Mouse (Mus musculus): ENCODE results near the gene Zfp366. TPM values are rescaled to one million over a fixed set of nuclear protein-coding genes. Genes with fewer than 3 reads are reported as not detected.

Gene Zfp366
- polyA plus RNA-seq, 1 experiment from 2014 or later: 0.11 TPM

DNA sequence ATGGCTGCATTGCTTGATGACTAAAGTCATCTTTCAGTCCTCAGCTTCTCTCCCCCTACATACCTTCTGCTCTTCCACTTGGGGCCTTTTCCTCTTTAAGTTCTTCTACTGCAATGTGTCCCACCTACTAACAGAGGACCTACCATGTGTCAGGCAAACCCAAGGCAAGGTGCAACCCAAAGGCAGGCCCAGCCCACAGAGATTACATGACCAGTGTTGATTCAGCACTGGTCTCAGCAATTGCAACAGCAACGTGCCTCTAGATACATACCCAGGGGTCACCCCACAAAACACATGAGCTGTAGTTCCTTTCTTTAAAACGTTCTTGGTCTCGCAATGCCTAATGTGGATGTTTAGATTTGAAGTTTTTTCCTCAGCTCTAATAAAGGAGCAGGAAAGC, 57.4 kb downstream of the Zfp366 start:
- 80% methylated on average over 3 of the region's 3 CpGs for WGBS (ENCODE audit: insufficient replicate concordance)
- no peak overlapping the region for H3K27ac ChIP-seq (ENCODE audit: low read depth, low read length)
- no peaks in the 10 kb centered on the region for H3K27me3 ChIP-seq (ENCODE audit: control insufficient read depth, insufficient read depth, low read length)
- no peaks in the 10 kb centered on the region for H3K9me3 ChIP-seq (replicated peaks; ENCODE audit: control insufficient read depth, low read length)
- no peak overlapping the region for H3K4me2 ChIP-seq
- no peak for ATAC-seq (replicated peaks; ENCODE audit: insufficient number of reproducible peaks, low FRiP score, low TSS enrichment)
- H3K4me1 ChIP-seq (ENCODE audit: control insufficient read depth, insufficient read depth, low read length): peaks cover 23% of the 10 kb centered on the region
- H3K4me3 ChIP-seq (ENCODE audit: low read depth, low read length): no peak overlapping the region
- no peak overlapping the region for H3K9ac ChIP-seq (ENCODE audit: low read depth, low read length)
- no peaks in the 10 kb centered on the region for H3K36me3 ChIP-seq (ENCODE audit: control insufficient read depth, insufficient read depth, low read length)

DNA sequence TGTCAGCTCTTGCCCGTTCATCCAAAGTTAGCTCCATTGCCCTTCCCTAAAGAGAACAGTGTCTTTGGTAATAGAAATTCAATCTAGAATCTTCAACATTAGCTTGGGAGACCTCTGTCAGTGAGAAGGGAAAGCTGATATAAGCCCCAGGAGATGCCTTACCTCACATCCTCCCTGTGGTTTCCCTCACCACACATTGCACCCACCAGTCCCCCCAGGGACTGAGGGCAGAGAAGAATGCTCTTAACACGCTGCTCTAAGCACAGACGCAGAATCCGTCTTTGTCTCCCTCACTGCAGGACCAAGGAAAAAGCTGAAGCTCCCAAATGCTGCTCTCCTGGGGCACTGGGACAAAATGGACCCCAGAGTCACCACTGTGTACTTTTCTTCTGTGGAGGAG, 58.3 kb downstream of the Zfp366 start:
- Histone ChIP-seq H3K4me1 (ENCODE audit: control insufficient read depth, insufficient read depth, low read length) (peaks cover 20% of the 10 kb centered on the region), H3K27ac (ENCODE audit: low read depth, low read length) (no peak overlapping the region), H3K27me3 (ENCODE audit: control insufficient read depth, insufficient read depth, low read length) (no peaks in the 10 kb centered on the region), H3K36me3 (ENCODE audit: control insufficient read depth, insufficient read depth, low read length) (no peaks in the 10 kb centered on the region), H3K4me3 (ENCODE audit: low read depth, low read length) (no peak overlapping the region), H3K4me2 (no peak overlapping the region), H3K9ac (ENCODE audit: low read depth, low read length) (no peak overlapping the region), H3K9me3 (replicated peaks; ENCODE audit: control insufficient read depth, low read length) (no peaks in the 10 kb centered on the region)
- no peak for ATAC-seq (replicated peaks; ENCODE audit: insufficient number of reproducible peaks, low FRiP score, low TSS enrichment)
- 71% methylated on average over 4 of the region's 4 CpGs for WGBS (ENCODE audit: insufficient replicate concordance)

DNA sequence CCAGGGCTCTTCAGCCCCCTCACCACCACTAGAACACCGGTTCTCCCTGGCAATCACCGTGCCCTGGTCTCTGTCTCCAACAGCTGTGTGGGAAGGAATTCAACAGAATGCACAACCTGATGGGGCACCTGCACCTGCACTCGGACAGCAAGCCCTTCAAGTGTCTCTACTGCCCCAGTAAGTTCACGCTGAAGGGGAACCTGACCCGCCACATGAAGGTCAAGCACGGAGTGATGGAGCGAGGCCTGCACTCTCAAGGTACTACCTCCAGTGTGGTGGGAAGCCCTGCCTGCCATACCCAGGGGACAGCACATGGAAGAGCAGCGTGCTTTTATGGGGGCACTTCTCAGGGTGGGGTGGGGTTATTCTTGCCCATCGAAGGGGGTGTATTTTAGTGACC, 59.2 kb downstream of the Zfp366 start:
- Histone ChIP-seq H3K4me3 (ENCODE audit: low read depth, low read length) (no peak overlapping the region), H3K27ac (ENCODE audit: low read depth, low read length) (no peak overlapping the region), H3K4me1 (ENCODE audit: control insufficient read depth, insufficient read depth, low read length) (peaks cover 11% of the 10 kb centered on the region), H3K4me2 (no peak overlapping the region), H3K9ac (ENCODE audit: low read depth, low read length) (no peak overlapping the region), H3K27me3 (ENCODE audit: control insufficient read depth, insufficient read depth, low read length) (no peaks in the 10 kb centered on the region), H3K9me3 (replicated peaks; ENCODE audit: control insufficient read depth, low read length) (no peaks in the 10 kb centered on the region), H3K36me3 (ENCODE audit: control insufficient read depth, insufficient read depth, low read length) (no peaks in the 10 kb centered on the region)
- ATAC-seq (replicated peaks; ENCODE audit: insufficient number of reproducible peaks, low FRiP score, low TSS enrichment): no peak
- WGBS (ENCODE audit: insufficient replicate concordance): 82% methylated on average over 9 of the region's 9 CpGs

DNA sequence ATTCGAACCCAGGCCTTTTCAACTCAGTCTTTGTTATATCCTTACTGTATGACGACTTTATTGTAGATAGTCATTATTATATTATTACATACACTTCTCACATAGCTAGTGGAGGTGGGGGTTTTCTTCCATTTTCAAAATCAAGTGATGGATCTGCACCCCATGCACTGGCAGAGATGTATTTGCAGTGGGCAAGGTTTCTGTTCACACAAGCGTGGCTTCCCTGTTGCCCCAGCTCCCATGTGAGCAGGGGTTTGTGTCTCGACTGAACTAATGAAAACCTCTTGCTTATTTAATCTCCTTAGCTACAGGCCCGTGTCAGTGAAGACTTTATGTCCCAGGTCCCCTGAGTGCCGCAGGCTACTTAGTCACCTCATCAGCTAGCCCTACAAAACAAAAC, 59.8 kb downstream of the Zfp366 start:
- ATAC-seq (replicated peaks; ENCODE audit: insufficient number of reproducible peaks, low FRiP score, low TSS enrichment): no peak
- H3K27me3 ChIP-seq (ENCODE audit: control insufficient read depth, insufficient read depth, low read length): no peaks in the 10 kb centered on the region
- WGBS (ENCODE audit: insufficient replicate concordance): 59% methylated on average over 6 of the region's 6 CpGs
- H3K27ac ChIP-seq (ENCODE audit: low read depth, low read length): no peak overlapping the region
- H3K4me2 ChIP-seq: no peak overlapping the region
- no peaks in the 10 kb centered on the region for H3K36me3 ChIP-seq (ENCODE audit: control insufficient read depth, insufficient read depth, low read length)
- no peak overlapping the region for H3K9ac ChIP-seq (ENCODE audit: low read depth, low read length)
- no peaks in the 10 kb centered on the region for H3K9me3 ChIP-seq (replicated peaks; ENCODE audit: control insufficient read depth, low read length)
- no peak overlapping the region for H3K4me3 ChIP-seq (ENCODE audit: low read depth, low read length)
- H3K4me1 ChIP-seq (ENCODE audit: control insufficient read depth, insufficient read depth, low read length): peaks cover 5% of the 10 kb centered on the region

DNA sequence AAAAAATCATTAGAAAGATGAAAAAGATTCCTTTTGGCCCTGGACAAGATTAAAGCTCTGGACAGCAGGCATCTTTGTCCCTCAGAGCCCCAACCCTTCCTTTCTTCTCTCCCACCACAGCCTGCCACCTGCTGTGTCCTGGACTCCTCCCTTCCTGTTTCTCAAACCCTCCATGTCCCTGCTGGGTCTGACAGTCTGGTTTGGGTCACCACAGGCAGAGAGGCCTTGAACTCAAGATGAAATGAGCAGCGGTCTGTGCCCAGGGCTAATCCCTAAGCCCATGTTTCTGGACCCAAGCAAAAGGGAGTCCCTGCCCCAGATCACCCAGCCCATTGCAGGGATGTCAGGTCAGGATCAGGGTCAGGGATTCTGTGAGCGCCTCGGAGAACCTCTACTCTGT, 60.3 kb downstream of the Zfp366 start:
- 49% methylated on average over 3 of the region's 3 CpGs for WGBS (ENCODE audit: insufficient replicate concordance)
- Histone ChIP-seq H3K9me3 (replicated peaks; ENCODE audit: control insufficient read depth, low read length) (no peaks in the 10 kb centered on the region), H3K36me3 (ENCODE audit: control insufficient read depth, insufficient read depth, low read length) (no peaks in the 10 kb centered on the region), H3K4me3 (ENCODE audit: low read depth, low read length) (no peak overlapping the region), H3K9ac (ENCODE audit: low read depth, low read length) (no peak overlapping the region), H3K27ac (ENCODE audit: low read depth, low read length) (no peak overlapping the region), H3K4me1 (ENCODE audit: control insufficient read depth, insufficient read depth, low read length) (peaks cover under 1% of the 10 kb centered on the region), H3K27me3 (ENCODE audit: control insufficient read depth, insufficient read depth, low read length) (no peaks in the 10 kb centered on the region), H3K4me2 (no peak overlapping the region)
- ATAC-seq (replicated peaks; ENCODE audit: insufficient number of reproducible peaks, low FRiP score, low TSS enrichment): no peak

DNA sequence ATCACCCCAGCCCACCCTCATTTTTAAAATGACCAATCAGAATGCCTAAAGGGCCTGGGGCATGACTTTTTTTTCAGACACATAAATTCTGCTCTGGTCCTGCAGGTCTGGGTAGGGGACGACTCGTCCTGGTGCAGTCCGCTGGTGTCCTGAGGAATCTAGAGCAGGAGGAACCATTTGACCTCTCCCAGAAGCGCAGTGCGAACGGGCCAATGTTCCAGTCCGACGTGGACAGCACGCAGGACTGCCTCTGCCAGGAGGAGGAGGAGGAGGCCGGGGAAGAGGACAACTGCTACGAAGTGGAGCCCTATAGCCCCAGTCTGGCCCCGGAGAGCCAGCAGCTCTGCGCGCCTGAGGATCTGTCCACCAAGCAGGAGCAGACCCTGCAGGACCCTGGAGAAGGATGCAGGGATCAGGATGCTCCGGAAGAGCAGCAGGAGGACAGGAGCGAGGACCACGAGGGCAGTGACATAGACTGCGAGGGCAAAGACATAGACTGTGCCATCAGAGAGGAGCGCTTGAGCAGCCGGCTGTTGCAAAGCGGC, 61.4 kb downstream of the Zfp366 start:
- Histone ChIP-seq H3K9ac (ENCODE audit: low read depth, low read length) (no peak overlapping the region), H3K4me3 (ENCODE audit: low read depth, low read length) (no peak overlapping the region), H3K27me3 (ENCODE audit: control insufficient read depth, insufficient read depth, low read length) (no peaks in the 10 kb centered on the region), H3K27ac (ENCODE audit: low read depth, low read length) (no peak overlapping the region), H3K36me3 (ENCODE audit: control insufficient read depth, insufficient read depth, low read length) (no peaks in the 10 kb centered on the region), H3K4me2 (no peak overlapping the region), H3K9me3 (replicated peaks; ENCODE audit: control insufficient read depth, low read length) (no peaks in the 10 kb centered on the region), H3K4me1 (ENCODE audit: control insufficient read depth, insufficient read depth, low read length) (no peaks in the 10 kb centered on the region)
- ATAC-seq (replicated peaks; ENCODE audit: insufficient number of reproducible peaks, low FRiP score, low TSS enrichment): no peak
- 83% methylated on average over 21 of the region's 21 CpGs for WGBS (ENCODE audit: insufficient replicate concordance)

DNA sequence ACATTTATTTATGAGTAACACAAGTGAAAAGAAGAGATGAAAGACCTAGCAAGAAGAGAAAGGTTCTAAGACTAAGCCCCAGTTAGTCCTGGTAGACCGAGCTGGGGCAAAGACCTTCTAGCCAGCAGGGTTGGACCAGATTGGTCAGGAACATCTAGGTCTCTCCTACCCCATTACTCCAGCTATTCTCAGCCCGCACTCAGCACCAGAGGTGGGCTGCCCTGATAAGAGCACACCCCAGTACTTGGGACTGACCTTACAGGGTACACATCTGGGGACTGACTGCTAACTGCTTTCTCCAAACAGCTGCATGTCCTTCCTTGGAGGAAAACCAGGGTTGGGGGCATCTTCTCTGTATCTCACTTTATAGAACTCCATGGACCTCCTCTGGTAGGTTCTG, 66.2 kb downstream of the Zfp366 start:
- ATAC-seq (replicated peaks; ENCODE audit: insufficient number of reproducible peaks, low FRiP score, low TSS enrichment): no peak

DNA sequence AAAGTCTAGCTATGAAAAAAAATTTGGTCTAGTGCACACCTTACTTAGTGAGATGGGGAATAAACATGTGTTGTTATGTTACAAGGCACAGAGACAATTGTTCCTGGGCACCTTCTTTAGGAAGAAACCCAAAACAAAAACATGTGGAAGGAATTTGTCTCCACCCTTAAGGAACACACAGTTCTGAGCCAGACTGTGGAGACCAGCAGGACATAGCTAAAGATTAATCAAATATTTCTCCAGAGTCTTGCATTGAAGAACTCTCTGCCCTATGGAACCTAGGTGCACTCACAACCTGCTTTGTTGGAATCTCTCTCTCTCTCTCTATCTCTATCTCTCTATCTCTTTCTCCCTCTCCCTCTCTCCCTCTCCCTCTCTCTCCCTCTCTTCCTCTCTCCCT, 69.6 kb downstream of the Zfp366 start:
- Histone ChIP-seq H3K27ac (ENCODE audit: low read depth, low read length) (no peak overlapping the region), H3K9me3 (replicated peaks; ENCODE audit: control insufficient read depth, low read length) (0 out of 2 replicates have a peak, but pooled peaks cover 2% of the 10 kb centered on the region), H3K4me2 (no peak overlapping the region), H3K9ac (ENCODE audit: low read depth, low read length) (no peak overlapping the region), H3K4me3 (ENCODE audit: low read depth, low read length) (no peak overlapping the region), H3K27me3 (ENCODE audit: control insufficient read depth, insufficient read depth, low read length) (no peaks in the 10 kb centered on the region), H3K36me3 (ENCODE audit: control insufficient read depth, insufficient read depth, low read length) (no peaks in the 10 kb centered on the region), H3K4me1 (ENCODE audit: control insufficient read depth, insufficient read depth, low read length) (no peaks in the 10 kb centered on the region)
- no peak for ATAC-seq (replicated peaks; ENCODE audit: insufficient number of reproducible peaks, low FRiP score, low TSS enrichment)

More for the DNA sequence above, 66.2 kb downstream of the Zfp366 start:
- H3K4me3 ChIP-seq (ENCODE audit: low read depth, low read length): no peak overlapping the region
- H3K4me2 ChIP-seq: no peak overlapping the region
- H3K27ac ChIP-seq (ENCODE audit: low read depth, low read length): no peak overlapping the region
- H3K27me3 ChIP-seq (ENCODE audit: control insufficient read depth, insufficient read depth, low read length): no peaks in the 10 kb centered on the region
- H3K4me1 ChIP-seq (ENCODE audit: control insufficient read depth, insufficient read depth, low read length): no peaks in the 10 kb centered on the region
- 76% methylated on average over 2 of the region's 2 CpGs for WGBS (ENCODE audit: insufficient replicate concordance)
- H3K36me3 ChIP-seq (ENCODE audit: control insufficient read depth, insufficient read depth, low read length): no peaks in the 10 kb centered on the region
- no peak overlapping the region for H3K9ac ChIP-seq (ENCODE audit: low read depth, low read length)
- H3K9me3 ChIP-seq (replicated peaks; ENCODE audit: control insufficient read depth, low read length): 0 out of 2 replicates have a peak, but pooled peaks cover 2% of the 10 kb centered on the region

DNA sequence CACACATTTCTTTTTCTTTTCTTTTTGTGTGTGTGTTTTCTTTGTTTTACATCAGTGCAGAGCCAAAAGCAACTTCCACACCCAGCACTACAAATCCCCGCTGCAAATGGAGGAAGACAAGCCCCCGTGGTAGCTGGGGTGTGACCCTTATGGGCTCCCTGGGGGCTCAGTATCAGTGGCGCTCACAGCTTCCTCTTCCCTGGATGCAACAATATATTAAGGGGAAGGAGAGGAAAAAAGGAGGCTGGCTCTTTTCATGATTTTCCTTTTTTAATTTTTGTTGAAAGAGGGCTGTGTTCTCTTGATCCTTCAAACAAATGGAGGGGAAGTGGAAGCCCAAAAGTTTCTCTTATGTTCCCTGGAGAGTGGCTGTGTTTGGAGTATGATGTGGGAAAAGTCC, 70.2 kb downstream of the Zfp366 start:
- H3K9ac ChIP-seq (ENCODE audit: low read depth, low read length): no peak overlapping the region
- H3K36me3 ChIP-seq (ENCODE audit: control insufficient read depth, insufficient read depth, low read length): no peaks in the 10 kb centered on the region
- H3K4me2 ChIP-seq: no peak overlapping the region
- no peak overlapping the region for H3K27ac ChIP-seq (ENCODE audit: low read depth, low read length)
- H3K27me3 ChIP-seq (ENCODE audit: control insufficient read depth, insufficient read depth, low read length): no peaks in the 10 kb centered on the region
- 21% methylated on average over 3 of the region's 3 CpGs for WGBS (ENCODE audit: insufficient replicate concordance)
- H3K4me3 ChIP-seq (ENCODE audit: low read depth, low read length): no peak overlapping the region
- 0 out of 2 replicates have a peak, but pooled peaks cover 2% of the 10 kb centered on the region for H3K9me3 ChIP-seq (replicated peaks; ENCODE audit: control insufficient read depth, low read length)
- no peak for ATAC-seq (replicated peaks; ENCODE audit: insufficient number of reproducible peaks, low FRiP score, low TSS enrichment)
- H3K4me1 ChIP-seq (ENCODE audit: control insufficient read depth, insufficient read depth, low read length): no peaks in the 10 kb centered on the region
